Mouse (Mus musculus) left cerebral cortex, adult 18-20 months (tissue): ENCODE results near the gene Phactr3. TPM values are rescaled to one million over a fixed set of nuclear protein-coding genes. Genes with fewer than 3 reads are reported as not detected.

Source experiments
- DNase-seq, 2 experiments: peaks; one replicate each; pipeline ENCODE4 v3.0.0; 2021 to 2022; ENCODE audit warnings: low spot score in 2 of 2, mixed read lengths in 1 of 2
- total RNA-seq, 2 experiments: library from RNA; stranded (reverse); gene quantifications; 2 replicates each; pipeline ENCODE4 v1.2.3; 2021

The Phactr3 gene
- total RNA-seq, 2 experiments from 2014 or later: 143 to 145 TPM

DNA sequence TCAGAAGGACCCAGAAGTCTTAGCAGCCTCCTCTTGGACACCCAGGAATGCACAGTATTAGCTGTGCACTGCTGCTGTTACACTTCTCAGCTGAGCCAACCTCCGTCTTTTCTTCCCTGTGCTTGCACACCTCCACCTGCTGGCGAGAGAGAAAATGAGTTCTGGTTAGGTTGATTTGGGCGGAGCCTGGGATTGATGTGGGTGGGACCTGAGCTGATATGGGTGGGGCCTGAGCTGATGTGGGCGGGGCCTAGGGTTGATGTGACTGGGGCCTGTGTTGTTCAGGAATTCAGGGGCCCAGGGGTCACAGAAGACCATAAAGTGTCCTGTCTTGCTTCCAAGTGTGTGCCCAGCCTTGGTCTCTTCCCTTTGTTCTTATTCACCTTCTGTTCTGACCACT, 128.0 kb downstream of the Phactr3 start:
- no peak for DNase-seq

DNA sequence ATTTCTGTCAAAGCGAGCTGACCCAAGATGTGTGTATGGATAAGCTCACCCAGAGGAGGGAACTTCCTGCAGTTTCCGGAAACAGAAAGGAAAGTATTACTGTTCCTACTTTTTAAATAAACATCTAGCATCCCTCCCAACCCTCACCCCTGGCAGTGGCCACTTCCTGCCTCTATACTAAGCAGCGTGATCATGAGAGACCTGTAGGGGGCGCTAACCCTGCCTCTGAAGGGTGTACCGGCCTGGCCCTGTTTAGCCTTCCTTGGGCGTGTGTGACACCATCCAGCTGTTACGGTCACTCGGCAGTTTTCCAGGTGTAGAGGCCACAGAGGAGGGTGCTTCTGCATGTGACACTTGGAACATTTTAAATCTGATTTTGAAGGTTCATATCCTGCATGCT, 128.5 kb downstream of the Phactr3 start:
- DNase-seq: no peak

DNA sequence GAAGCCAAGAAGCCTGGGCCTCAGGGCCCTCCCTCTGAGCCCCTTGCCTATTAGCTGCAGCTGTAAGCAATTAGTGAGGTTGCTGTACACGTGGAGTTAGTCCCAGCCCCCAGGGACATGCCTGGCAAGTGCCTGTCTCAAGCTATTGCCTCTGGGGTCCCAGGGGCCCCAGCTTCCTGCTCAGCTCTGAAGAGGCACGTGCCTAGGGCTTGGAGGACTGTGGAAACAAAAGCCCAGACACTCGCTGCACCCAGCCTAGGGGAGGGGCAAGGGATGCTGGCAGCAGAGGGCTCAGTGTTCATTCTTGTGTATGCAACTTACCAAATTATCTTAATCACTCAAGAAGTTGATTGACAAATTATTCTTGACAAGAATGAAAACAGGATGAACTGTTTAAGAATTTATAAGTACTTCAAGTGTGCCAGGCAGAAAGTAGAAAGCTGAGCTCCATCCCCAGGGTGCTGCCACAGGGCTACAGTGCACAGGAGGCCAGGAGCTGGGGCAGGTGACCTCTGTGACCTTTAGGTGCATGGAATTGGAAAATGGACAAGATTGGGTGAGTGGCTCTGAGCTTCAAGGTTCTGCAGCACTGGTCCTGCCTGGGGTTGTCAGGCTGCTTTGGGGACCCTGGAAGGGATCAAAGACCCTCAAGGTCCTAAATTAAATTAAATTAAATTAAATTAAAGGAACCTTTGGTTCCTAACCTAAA, 138.5 kb downstream of the Phactr3 start:
- no peak for DNase-seq

DNA sequence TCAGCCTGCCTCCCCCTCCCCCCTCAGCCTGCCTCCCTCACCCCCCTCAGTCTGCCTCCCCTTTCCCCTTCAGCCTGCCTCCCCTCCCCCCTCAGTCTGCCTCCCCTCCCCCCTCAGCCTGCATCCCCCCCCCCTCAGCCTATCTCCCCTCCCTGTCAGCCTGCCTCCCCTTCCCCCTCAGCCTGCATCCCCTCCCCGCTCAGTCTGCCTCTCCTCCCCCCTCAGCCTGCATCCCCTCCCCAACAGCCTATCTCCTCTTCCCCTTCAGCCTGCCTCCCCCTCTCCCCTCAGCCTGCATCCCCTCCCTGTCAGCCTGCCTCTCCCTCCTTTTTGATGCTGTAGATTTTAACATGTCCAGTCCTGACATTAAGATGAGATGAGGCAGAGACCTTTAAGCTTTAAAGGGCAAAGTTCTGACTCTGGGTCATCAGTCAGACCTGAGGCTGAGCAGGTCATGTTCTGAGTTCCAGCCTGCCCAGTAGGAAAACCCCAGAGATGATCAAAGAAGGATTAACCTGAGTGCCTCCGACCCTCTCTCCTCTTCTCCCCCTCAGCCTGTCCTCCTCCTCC, 139.3 kb downstream of the Phactr3 start:
- no peak for DNase-seq

DNA sequence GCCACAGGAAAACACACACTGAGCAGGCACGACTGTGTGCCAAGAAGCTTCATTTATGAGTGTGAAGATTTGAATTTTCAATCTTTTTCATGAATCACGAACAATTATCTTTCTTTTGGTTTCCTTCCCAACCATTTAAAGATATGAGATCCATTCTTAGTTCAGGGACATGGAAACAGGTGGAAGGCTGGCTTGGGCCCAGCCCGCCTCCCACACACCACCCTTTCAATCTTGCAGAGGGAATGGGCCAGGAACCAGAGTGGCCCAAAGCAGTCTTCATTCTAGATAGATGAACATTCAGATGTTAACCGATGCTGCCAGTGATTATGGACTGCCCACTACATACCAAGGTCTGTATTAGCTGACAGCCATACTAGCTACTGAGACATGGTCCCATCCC, 144.3 kb downstream of the Phactr3 start:
- DNase-seq: peak; percentile 40 to 59

DNA sequence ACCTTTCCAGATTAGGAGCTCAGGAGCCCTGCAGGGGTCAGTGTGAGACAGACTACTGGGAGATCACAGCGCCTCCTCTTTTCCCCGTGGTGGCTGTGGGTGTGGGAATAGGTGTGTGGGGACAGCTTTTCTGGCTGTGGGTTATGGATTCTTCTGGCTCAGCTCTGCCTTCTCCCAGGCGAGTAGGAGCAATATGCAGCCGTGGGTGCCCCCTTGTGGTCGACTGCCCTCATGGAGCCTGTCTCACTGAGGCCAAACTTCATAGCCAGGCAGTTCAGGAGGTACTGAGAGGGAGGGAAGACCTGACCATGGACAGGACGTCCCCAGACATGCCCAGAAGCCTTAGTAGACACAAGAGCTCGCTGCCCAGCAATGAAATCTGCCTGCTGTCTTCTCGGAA, 145.6 kb downstream of the Phactr3 start:
- DNase-seq: peak; percentile 94 to 98

DNA sequence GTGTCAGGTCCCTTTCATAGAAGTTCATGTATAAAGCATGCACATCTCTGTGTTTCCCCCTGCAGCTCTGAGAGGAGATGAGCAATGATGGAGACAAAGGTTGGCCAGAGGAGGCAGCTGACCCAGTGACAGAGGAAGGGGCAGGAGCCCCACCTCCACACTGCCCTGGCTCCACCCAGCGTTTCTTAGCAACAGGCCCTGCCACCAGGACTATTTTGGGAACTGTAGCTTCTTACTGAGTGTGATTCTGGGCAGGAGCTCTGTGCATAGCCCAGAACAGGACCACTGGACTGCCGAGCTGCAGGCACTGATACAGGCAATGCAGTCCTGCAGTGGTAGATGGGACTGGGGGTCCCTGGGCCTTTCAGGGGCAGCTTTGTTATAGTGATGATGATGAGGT, 146.7 kb downstream of the Phactr3 start:
- DNase-seq: peak; percentile 21 to 37

DNA sequence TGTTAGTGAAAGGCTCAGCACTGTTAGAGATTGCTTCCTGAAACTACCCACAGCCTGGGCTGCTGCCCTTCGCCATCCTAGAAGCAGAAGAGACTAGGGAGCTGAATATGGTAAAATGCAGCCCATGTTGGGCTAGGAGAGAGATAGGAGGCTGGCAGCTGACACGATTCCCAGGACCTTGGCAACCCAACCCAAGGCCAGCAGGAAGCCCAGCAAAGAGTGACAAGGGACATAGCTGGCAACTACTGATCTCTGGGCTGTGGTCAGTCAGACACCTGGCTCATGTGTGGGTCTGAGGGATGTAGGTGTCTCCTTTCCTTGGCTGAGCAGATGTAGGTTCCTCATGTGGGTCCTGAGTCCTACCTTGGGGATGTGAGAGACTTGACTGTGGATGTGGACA, 152.0 kb downstream of the Phactr3 start:
- DNase-seq: no peak

DNA sequence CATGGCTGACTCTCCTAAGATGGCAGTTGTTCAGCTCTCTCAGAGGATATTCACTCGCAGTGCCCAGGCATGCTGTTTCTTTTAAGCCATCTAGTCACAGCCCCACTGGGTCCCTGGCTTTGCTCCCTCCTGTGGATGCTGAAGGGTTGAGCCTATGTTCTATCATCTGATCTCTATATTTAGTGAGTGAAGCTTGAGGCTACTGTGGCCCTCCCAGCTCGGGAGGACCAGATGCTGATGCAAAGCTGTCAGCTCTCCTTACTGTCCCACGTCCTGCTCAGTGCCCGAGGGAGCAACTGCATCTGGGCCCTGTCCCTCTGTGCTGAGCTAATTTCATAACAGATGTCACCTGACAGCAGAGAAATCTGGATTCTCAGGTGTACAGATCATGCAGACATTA, 153.6 kb downstream of the Phactr3 start:
- no peak for DNase-seq

DNA sequence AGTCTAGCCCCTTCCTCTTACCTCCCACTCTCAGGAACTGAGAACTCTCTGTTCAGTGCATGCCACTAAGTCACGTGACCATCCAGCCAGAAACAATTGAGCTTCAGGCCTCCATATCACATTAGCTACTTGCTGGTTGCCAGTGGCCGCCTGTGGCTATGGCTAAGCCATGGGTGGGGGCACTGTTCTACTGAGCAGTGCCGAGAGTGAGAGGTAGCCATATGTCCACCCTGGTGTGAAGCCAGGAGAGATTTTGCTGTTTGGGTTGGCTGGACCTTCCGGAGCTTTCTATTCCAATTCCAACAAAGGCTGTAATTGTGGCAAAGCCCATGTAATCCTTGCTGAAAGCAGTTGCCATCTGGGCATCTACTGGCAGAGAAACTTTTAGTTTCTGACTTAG, 155.4 kb downstream of the Phactr3 start:
- no peak for DNase-seq

DNA sequence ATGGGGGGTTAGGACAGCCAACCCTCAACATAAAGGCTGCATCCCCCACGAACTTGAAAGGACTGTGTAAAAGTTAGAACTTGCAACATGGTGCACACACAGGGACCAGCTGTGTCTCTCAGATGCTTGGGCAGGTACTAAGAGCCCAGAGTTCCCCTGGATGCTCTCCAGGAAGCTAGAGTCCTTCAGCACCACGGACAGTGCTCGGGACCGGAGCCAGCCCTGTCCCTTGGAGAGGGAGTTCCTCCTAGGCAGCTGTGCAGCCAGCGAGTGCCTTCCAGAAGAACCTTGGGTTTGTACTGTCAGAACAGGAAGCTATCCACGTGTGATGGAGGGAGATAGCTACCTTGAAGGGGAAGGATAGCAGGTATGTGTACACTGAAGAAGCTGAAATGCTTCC, 158.4 kb downstream of the Phactr3 start:
- DNase-seq: no peak

DNA sequence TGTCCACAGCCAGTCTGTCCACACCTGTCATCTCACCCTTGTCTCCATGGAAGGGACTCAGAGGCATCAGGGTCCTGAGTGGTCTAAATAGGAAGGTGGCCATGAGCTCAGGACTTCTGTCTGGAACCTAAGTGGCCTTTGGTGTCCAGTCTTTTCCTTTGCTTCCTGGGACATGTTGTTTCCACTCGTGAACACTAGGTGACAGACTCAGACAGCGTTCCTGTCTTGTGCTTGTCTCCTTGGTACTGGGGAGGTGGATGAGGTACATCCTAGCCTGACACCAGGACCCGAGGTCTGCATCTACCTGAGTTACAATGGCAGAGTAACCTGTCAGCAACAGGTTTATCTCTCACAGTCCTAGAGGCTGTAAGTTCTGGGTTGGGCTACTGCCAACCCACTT, 162.4 kb downstream of the Phactr3 start:
- DNase-seq: no peak

DNA sequence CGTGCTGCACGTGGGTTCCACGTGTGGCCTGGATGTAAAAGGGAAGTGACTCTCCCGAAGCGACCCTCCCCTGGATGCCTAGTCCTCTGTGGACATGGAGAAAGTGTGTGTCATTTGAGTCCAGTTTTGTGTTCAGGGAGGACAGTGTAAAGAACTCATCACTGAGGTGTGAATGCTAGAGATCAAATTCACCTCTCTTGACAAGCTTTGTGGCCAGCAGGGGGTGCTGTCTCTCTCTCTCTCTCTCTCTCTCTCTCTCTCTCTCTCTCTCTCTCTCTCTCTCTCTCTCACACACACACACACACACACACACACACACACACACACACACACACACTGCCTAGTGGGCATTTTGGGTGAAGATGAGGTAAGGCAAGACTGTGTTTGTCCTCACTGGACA, 168.5 kb downstream of the Phactr3 start:
- DNase-seq: peak; percentile 68 to 86

DNA sequence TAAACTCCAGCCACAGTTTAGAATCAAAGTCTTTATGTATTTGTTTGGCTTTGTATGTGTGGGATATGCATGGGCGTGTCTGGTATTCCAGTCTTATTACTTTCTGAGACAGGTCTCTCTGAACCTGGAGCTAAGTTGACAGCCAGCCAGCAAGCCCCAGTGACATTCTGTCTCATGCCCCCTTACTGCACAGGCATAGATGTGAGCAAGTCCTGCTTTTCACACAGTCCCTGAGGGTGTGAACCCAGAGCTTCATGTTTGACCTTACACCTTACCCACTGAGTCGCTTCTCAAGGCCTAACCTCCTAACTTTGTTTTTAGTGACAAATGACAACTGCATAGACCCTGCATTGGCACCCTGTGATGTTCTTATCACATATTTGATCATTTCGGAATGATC, 169.9 kb downstream of the Phactr3 start:
- no peak for DNase-seq

DNA sequence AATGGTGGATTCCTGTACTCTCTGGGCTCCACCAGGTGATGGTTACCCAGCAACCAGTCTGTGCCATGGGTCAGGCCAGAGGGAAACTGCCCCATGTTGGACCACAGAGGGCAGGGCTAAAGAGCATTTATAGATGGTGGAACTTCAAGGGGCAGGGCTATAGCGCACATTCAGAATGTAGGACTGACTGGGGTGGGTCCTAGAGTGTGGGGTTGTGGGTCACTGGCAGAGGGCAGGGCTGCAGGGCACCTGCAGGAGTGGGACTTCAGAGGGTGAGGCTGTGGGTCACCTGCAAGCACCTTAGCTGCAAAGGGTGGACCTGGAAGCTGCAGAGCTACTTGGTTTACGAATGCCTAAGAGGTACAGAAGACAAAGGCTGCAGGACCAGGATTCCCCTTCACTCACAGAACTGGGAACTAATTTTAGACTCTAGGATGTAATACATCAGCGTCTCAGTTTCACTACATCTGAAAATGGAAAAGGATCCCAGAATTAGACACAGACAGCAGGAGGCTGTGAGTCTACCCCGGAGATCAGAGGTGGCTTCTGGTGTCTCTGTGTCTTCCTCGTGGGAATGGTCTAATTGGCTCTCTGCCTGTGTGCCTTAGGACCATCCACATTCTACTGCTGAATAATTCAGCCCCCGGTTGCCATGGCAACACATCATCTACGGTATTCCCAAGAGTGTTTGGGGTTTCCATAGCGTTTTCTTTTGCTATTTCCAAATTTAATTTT, 184.8 kb downstream of the Phactr3 start:
- peak in 1 of 2 experiments; percentile 43 for DNase-seq

DNA sequence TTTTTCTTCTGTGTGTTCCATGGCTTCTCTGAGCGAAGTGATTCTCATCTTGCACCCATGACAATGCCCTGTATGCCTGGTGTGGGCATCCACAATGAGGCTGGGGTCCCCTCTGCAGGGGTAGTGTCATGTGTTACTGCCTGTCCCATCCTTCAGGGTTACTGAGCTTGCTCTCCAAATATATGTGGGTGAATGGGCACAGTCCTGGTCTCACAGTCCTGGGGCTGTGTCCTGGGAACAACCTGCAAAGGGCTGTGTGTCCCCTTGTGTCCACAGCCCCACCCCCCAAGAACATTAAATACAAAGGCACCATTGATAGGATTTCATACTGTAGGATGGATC, 185.4 kb downstream of the Phactr3 start:
- DNase-seq: no peak

DNA sequence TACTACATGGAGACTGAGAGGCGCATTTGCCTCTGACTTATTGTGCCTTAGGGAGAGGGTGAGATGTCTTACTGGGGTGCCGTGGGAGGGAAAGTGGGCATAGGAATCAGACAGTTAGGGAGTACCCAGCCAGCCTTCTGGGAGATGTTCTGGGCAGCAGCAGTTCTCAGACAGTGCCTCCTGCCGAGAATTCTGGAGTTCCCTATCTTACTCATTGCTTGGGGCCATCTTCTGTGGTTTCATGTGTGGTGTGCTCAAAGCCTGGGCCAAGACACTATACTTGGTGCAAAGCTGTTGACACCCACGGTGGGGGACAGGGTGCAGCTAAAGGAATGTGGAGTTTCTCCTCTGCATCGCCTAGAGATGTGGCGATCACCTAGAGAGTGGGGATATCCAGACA, 185.9 kb downstream of the Phactr3 start:
- peak in 1 of 2 experiments; percentile 34 for DNase-seq

DNA sequence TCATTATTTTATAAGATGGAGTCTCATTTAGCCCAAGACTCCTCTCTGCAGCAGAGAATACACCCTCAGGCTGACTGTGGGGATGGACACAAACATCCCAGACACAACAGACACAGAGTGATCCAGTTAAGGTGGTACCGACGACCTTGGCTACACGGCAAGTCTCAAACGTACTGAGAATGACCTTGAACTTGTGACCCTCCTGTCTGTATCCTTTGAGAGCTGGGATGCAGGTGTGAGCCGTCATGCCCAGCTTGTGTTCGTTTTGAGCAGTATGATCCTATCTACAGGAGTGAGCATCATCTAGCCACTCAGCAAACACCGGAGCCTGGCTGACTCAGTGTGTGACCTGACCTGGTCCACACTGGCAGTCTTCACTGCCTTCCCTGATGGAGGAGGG, 194.8 kb downstream of the Phactr3 start:
- no peak for DNase-seq

DNA sequence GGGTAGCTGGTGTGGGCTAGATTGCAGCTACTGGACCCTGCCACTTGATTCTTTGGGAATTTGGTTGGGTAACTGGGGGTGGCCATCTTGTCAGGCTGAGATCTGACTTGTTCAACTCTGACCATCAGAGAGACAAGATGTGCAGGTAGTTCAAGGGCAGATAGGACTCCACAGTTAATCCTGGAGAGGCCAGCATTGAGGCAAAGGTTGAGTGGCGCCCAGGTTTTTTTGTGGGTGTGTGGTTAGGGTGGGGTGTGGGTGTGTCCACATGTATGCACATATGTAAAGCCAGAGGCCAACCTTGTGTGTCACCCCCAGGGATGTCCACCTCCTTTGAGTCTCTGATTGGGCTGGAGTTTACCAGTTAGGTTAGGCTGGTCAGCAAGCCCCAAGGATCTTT, 197.5 kb downstream of the Phactr3 start:
- no peak for DNase-seq

DNA sequence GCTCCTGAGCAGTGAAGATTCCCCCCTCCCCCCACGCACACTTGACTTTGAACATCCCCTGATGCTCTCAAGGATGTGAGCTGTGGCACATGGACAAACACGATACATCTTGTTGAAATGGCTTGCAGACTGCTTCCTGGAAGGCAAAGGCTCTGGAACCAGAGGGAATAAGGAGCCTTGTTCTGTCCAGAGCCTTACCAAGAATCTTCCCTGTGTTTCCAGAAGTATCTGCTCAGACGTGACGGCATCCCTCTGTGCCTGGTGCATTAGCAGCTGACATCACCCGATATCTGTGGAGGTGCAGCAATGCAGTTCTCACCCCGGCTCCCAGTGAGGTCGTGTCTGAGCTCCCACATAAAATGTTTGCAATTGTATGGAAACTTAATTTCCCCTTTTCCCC, 201.0 kb downstream of the Phactr3 start:
- DNase-seq: no peak

DNA sequence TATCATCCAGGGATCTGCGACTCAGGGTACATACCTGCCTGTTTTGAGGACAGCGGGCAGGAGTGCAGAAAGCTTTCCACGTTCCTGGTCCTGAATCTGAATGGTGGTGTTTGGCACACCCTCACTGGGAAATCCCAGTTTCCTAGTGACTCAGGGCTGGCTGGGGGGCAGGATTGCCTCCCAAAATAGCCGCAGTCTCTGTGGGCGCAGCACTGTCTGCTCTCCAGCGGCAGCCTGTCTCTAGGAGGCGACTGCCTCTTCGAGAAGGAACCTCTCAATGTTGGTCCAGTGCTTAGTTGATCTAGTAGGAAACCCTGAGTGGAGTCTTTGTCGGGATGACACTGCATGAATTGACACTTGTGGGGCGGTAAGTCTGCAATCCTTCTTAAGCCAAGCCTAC, 202.5 kb downstream of the Phactr3 start:
- DNase-seq: peak; percentile 69 to 76

DNA sequence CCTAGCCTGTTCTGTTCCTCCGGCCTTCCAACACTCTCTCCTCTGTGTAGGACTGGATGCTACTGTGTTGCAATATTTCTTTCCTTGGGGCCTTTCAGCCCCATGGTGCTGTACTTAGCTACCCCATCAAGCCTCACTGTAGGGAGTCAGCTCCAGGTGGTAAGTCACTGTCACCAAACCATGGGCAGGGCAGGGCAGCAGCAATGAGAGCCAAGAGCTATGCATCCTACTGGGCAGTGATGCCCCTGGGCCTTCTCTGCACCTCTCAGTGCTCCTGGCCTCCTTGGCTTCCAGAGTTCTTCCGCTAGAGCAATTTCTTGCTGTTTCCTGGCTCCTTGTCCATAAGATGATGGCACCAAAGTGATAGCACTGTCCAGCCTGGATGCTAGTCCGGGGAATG, 205.6 kb downstream of the Phactr3 start:
- DNase-seq: no peak

DNA sequence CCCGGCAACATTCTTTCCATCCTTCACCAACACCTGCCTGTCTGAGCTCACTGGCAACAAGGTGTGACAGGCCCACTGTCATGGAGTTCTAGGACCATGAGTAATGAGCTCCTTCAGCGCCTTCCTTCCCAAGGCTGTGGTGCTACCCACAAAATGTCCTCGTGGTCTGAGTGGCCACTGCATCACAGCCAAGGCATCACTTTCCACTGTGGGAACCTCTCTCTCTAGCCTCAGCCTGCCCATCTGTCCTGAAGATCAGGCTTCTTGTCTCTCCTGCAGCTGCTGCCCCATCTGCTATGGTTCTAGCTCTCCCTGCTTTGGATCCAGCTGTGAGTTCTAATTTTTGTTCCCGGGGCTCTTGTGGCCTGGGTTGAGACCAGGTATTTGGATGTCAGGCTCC, 206.0 kb downstream of the Phactr3 start:
- DNase-seq: no peak
